Mouse (Mus musculus) heart, adult 9 months (tissue): ENCODE measurements around the gene Scnn1b.

Experiments
- DNase-seq, 2 experiments: peaks; one replicate each; pipeline ENCODE4 v3.0.0; 2022; ENCODE audit warnings: low spot score in 2 of 2

The Scnn1b gene

DNA sequence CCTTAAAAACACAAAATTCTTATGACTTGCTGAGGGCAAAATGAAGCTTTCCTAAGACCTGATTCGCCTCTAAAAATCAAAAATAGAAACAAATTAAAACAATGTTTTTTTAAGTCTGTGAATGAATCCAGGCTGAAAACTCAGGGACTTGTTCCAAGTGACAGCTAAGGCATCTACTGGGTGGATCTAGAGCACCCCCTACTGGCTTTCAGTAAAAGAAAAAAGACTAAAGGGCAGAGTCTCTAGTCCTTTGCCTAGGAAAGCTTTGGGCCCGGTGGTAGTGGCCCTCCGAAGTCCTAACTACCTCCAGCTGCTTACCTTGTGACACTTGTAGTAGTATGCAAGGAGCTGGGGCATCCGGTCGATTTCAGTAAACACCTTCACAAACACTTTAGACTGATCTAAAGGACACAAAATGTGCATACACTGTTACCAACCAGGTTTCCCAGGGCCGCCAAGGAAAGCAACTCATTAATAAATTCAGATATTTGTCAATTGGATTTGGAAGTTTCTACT, 99.1 kb downstream of the Scnn1b start:
- DNase-seq = peak in 1 of 2 experiments; percentile 30

DNA sequence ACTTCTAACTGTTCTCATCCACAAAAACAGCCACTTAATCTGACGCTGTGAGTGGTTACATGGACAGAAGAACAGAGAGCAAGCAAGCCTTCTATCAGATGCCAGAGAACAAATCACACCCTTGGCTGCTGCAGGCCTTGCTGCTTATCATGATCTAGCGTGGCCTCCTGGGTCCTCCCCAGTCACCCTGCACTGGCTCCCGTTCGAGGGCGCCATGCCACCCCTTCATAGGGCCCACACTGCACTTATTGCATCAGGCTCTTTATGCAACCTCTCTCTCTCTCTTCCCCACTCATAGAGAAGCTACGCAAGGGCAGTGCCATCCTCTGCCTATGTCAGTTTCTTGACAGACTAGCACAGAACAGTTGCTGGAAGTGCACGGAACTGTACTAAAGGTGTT, 101.3 kb downstream of the Scnn1b start:
- no peak for DNase-seq
